Mouse (Mus musculus): ENCODE data around the gene Trub2. TPM values are rescaled to one million over a fixed set of nuclear protein-coding genes. Genes with fewer than 3 reads are reported as not detected.
"Not testable (repeated sequence)": the region's sequence is repeated elsewhere in the genome, so short reads cannot be mapped to it uniquely, and the experiment has no call there.

The Trub2 gene
- total and polyA plus RNA-seq, 3 experiments, result 40.9 to 44.7 TPM; not detected in 1

DNA sequence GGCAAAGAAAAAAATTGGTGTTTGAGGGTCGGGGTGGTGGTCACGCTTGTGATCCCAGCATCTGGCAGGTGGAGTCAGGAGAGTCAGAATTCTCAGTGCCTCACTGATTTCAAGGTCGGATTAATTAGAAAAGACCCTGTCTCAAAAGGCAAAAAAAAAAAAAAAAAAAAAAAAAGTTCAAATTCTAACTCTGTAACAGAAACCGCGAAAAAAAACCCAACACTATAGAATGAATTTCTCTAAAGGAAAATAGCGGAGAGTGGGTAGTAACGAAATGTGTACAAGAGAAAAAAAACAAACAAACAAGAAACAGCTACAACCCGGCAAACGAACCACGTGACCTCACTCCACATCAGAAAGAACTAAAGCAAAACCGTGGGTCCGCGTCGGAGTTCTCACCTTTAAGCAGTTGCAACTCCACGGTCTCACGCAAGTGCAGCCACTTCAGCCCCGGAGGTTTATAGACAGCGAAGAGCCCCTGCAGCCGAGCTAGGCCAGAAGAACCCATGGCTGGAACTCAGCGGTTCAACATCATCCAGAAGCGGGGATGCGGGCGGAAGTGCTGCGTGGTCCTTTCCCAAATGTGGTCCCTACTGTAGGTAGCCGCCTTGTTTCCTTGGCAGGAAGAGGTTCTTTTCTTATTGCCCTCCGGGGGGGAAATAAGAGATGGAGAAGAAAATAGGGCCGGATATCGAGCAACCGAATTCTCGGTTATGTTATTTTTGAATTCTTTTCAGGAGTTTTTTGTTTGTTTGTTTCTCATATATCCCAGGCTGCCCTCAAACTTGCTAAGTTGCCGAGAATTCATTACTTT, 991 bp downstream of the Trub2 start, which contains the start of gene Coq4 (continued):
- TF ChIP-seq TBP (IDR thresholded peaks at IDR 0.05; ENCODE audit: low read depth, low read length) (peak; percentile 87), POLR2AphosphoS2 (IDR thresholded peaks at IDR 0.05; ENCODE audit: low read length) (peak; percentile 79; the same call in 1 of the 2 replicates), JUND (IDR thresholded peaks at IDR 0.05; ENCODE audit: low read depth, low read length) (peak; percentile 65; the same call in 1 of the 2 replicates), NELFE (IDR thresholded peaks at IDR 0.05; ENCODE audit: low read depth, low read length) (peak; percentile 93), ETS1 (IDR thresholded peaks at IDR 0.05; ENCODE audit: low read depth, low read length) (peak; percentile 48; the same call in 1 of the 2 replicates), NRF1 (IDR thresholded peaks at IDR 0.05; ENCODE audit: insufficient read depth, low read depth, low read length, poor library complexity, severe bottlenecking) (no peak)

DNA sequence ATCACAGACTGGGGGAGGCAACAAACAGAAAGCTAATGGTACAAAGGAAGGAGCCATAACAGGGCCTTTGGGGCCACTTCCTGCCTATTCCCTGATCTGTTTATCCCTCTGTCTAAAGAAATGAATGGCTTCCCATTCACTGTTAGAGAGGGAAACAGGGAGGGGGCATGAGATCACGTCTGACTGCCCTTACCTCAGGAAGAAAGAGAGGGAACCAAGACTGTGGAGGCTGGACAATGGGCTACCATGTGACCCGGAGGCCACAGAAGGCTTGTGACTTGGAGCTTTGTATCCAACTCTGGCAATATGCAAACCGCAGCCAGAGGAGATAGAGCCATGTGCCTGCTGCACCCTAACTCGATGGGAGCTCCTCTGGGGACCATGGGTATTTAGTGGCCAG, 4.0 kb downstream of the Trub2 start:
- TF ChIP-seq ETS1 (IDR thresholded peaks at IDR 0.05; ENCODE audit: low read depth, low read length), result no peak
- no peak for TF ChIP-seq ELF1 (IDR thresholded peaks at IDR 0.05; ENCODE audit: low read depth, low read length)
- no peak for TF ChIP-seq USF1 (IDR thresholded peaks at IDR 0.05; ENCODE audit: low read depth, low read length)
- no peak for TF ChIP-seq ZKSCAN1 (IDR thresholded peaks at IDR 0.05; ENCODE audit: low read depth, low read length)
- TF ChIP-seq SMC3 (IDR thresholded peaks at IDR 0.05; ENCODE audit: low read depth, low read length), result no peak
- TF ChIP-seq MAFK (IDR thresholded peaks at IDR 0.05; ENCODE audit: borderline replicate concordance, low read depth, low read length), result no peak
- TF ChIP-seq MAX (IDR thresholded peaks at IDR 0.05; ENCODE audit: low read length), result no peak
- no peak for TF ChIP-seq UBTF (IDR thresholded peaks at IDR 0.05; ENCODE audit: borderline replicate concordance, insufficient read depth, low read depth, low read length)
- TF ChIP-seq ZNF384 (IDR thresholded peaks at IDR 0.05; ENCODE audit: low read depth, low read length), result no peak
- no peak for TF ChIP-seq KAT2A (conservative IDR thresholded peaks at IDR 0.05; ENCODE audit: low read depth, low read length)
- no peak for TF ChIP-seq JUND (IDR thresholded peaks at IDR 0.05; ENCODE audit: low read depth, low read length)
- TF ChIP-seq MXI1 (IDR thresholded peaks at IDR 0.05; ENCODE audit: low read depth, low read length), result no peak
- no peak for TF ChIP-seq NELFE (IDR thresholded peaks at IDR 0.05; ENCODE audit: low read depth, low read length)
- DNase-seq (ENCODE audit: low read depth, low spot score), result no peak
- Histone ChIP-seq H3K4me1 (ENCODE audit: control insufficient read depth in 1 of 2, insufficient read depth in 2 of 2, low read length in 2 of 2) (peaks cover 0 to 9% of the 10 kb centered on the region in 2 experiments; a peak in 2 of 4 replicates), H3K4me3 (ENCODE audit: control insufficient read depth in 1 of 2, insufficient read depth in 1 of 2, low read depth in 2 of 2, low read length in 2 of 2) (no peak overlapping the region), H3K9ac (ENCODE audit: control insufficient read depth, low read depth, low read length, poor library complexity, severe bottlenecking) (no peak overlapping the region), H3K27me3 (ENCODE audit: control insufficient read depth in 1 of 2, insufficient read depth in 2 of 2, low read length in 2 of 2) (no peaks in the 10 kb centered on the region), H3K27ac (ENCODE audit: control insufficient read depth, low read depth, low read length) (no peak overlapping the region), H3K79me2 (ENCODE audit: control insufficient read depth, insufficient read depth, low read length, poor library complexity) (peaks cover 14% of the 10 kb centered on the region), H3K36me3 (ENCODE audit: control insufficient read depth in 1 of 2, insufficient read depth in 2 of 2, low read length in 2 of 2) (peaks cover 10 to 18% of the 10 kb centered on the region in 2 experiments), H3K9me3 (replicated peaks; ENCODE audit: insufficient read depth, low read length) (no peaks in the 10 kb centered on the region)

DNA sequence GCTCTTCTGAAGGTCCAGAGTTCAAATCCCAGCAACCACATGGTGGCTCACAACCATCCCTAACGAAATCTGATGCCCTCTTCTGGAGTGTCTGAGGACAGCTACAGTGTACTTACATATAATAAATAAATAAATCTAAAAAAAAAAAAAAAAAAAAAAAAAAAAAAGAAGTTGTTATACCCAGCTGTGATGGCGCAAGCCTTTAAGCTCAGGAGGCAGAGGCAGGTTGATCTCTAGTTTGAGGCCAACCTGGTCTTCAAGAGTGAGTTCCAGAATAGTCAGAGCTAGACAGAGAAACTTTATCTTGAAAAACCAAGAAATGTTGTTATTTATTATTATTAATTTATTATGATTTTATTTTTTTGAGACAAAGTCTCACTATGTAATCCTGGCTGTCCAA, 7.0 kb downstream of the Trub2 start:
- not testable (repeated sequence) for DNase-seq (ENCODE audit: low read depth, low spot score); H3K4me1 ChIP-seq (ENCODE audit: control insufficient read depth in 1 of 2, insufficient read depth in 2 of 2, low read length in 2 of 2)
- TF ChIP-seq ZNF384 (IDR thresholded peaks at IDR 0.05; ENCODE audit: low read depth, low read length), result peak; percentile 83

More for the DNA sequence above, 7.0 kb downstream of the Trub2 start:
- not testable (repeated sequence) for H3K27me3 ChIP-seq (ENCODE audit: control insufficient read depth in 1 of 2, insufficient read depth in 2 of 2, low read length in 2 of 2); H3K4me3 ChIP-seq (ENCODE audit: control insufficient read depth in 1 of 2, insufficient read depth in 1 of 2, low read depth in 2 of 2, low read length in 2 of 2); H3K79me2 ChIP-seq (ENCODE audit: control insufficient read depth, insufficient read depth, low read length, poor library complexity); H3K9me3 ChIP-seq (replicated peaks; ENCODE audit: insufficient read depth, low read length); H3K27ac ChIP-seq (ENCODE audit: control insufficient read depth, low read depth, low read length); H3K9ac ChIP-seq (ENCODE audit: control insufficient read depth, low read depth, low read length, poor library complexity, severe bottlenecking)
- H3K36me3 ChIP-seq (ENCODE audit: control insufficient read depth in 1 of 2, insufficient read depth in 2 of 2, low read length in 2 of 2), result peaks cover 0 to 20% of the 10 kb centered on the region in 2 experiments; a peak in 3 of 4 replicates

Measured in MEL (cell line).